Mouse (Mus musculus) midbrain, embryonic 12.5 days (tissue): Measurements from ENCODE around the gene Nhlrc2. TPM values are rescaled to one million over a fixed set of nuclear protein-coding genes. Genes with fewer than 3 reads are reported as not detected.

Experiments
- ATAC-seq: fragments of 200-750 bp; cut with Nextera tagmentation; 2 replicates; pipeline ENCODE4 v1.8.0; 2017; ENCODE audit warnings: low read depth, moderate TSS enrichment, moderate library complexity; ENCODE audit not compliant: low FRiP score
- H3K27ac ChIP-seq: fragments of 300-500 bp; sonication (generic); replicated peaks from 2 replicates; pipeline ENCODE4 v1.5.1; 2016; ENCODE audit warnings: mild to moderate bottlenecking
- H3K27me3 ChIP-seq: fragments of 300-500 bp; sonication (generic); 2 replicates; pipeline ENCODE4 v1.6.1; 2016; ENCODE audit warnings: mild to moderate bottlenecking
- H3K36me3 ChIP-seq: fragments of 300-500 bp; sonication (generic); 2 replicates; pipeline ENCODE4 v1.6.1; 2016
- H3K4me1 ChIP-seq: fragments of 300-500 bp; sonication (generic); 2 replicates; pipeline ENCODE4 v1.6.1; 2016
- H3K4me2 ChIP-seq: fragments of 300-500 bp; sonication (generic); replicated peaks from 2 replicates; pipeline ENCODE4 v1.6.1; 2016; ENCODE audit warnings: mild to moderate bottlenecking, moderate library complexity
- H3K4me3 ChIP-seq: fragments of 300-500 bp; sonication (generic); 2 replicates; pipeline ENCODE4 v1.5.1; 2016; ENCODE audit warnings: mild to moderate bottlenecking
- H3K9ac ChIP-seq: fragments of 300-500 bp; sonication (generic); replicated peaks from 2 replicates; pipeline ENCODE4 v1.6.1; 2016; ENCODE audit warnings: mild to moderate bottlenecking, moderate library complexity
- H3K9me3 ChIP-seq: fragments of 300-500 bp; sonication (generic); 2 replicates; pipeline ENCODE4 v1.6.1; 2016; ENCODE audit warnings: mild to moderate bottlenecking
- WGBS: fragments of 180-500 bp; shearing (Covaris S2); methylation state at CpG from one replicate; pipeline ENCODE4 v1.1.7; 2016; 5-methylcytosine and 5-hydroxymethylcytosine counted together
- polyA plus RNA-seq: library from polyadenylated mRNA; unstranded; fragments of >200 nt; fragmentation: Nextera tagmentation; extraction: Ambion mirVana; gene quantifications from 2 replicates; pipeline ENCODE4 v1.2.1, GENCODE M21; 2016

Gene Nhlrc2
- polyA plus RNA-seq, 1 experiment from 2014 or later: 15.5 TPM

DNA sequence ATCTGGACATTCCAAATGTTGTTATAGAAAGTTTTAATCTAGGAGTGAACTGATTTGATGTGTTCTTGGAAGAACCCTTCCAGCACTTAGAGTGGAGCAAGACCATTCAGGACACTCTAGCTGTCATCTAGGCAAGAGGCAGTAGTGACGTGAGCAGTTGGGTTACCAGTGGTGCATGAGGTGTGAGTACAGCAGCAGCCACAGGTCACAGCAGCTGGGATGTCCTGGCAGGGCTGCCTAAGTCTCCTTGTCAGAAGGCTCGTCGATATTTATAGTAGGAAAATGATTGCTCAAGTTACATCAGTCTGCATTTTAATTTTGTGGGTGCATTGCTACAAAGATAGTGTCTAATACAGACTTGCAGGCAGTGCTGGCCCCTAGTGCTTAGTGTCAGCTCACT is 42.2 kb downstream of the Nhlrc2 start:
- H3K4me1 ChIP-seq: no peaks in the 10 kb centered on the region

DNA sequence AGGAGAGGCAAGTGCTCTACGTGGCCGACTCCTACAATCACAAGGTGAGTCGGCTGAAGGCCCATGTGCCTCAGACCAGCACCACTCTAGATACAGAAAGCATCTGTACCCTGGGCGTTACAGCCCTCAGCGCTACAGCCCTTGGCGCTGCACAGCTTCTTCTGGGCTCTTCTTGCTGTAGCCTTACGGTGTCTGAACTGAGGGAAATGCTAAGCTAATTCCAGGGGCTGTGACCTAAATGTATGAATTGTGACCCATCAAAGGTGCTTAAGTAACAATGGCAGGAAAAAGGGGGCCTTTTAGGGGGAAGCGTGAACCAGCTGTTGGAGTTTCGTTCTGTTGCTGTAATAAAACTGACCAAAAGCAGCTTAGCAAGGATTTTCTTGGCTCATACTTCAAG is 44.4 kb downstream of the Nhlrc2 start:
- no peak overlapping the region for H3K4me2 ChIP-seq
- peaks cover 86% of the 10 kb centered on the region for H3K36me3 ChIP-seq
- H3K9me3 ChIP-seq: no peaks in the 10 kb centered on the region
- WGBS: 91% methylated on average over 9 of the region's 9 CpGs
- no peaks in the 10 kb centered on the region for H3K4me1 ChIP-seq
- no peak overlapping the region for H3K27ac ChIP-seq
- no peaks in the 10 kb centered on the region for H3K27me3 ChIP-seq
- ATAC-seq: no peak
- no peak overlapping the region for H3K4me3 ChIP-seq
- no peak overlapping the region for H3K9ac ChIP-seq

More for the DNA sequence above, 42.2 kb downstream of the Nhlrc2 start:
- H3K36me3 ChIP-seq: peaks cover 73% of the 10 kb centered on the region
- H3K27me3 ChIP-seq: no peaks in the 10 kb centered on the region
- ATAC-seq: no peak
- H3K27ac ChIP-seq: no peak overlapping the region
- 88% methylated on average over 3 of the region's 3 CpGs for WGBS
- H3K4me3 ChIP-seq: no peak overlapping the region
- H3K9me3 ChIP-seq: no peaks in the 10 kb centered on the region
- H3K4me2 ChIP-seq: no peak overlapping the region
- H3K9ac ChIP-seq: no peak overlapping the region

DNA sequence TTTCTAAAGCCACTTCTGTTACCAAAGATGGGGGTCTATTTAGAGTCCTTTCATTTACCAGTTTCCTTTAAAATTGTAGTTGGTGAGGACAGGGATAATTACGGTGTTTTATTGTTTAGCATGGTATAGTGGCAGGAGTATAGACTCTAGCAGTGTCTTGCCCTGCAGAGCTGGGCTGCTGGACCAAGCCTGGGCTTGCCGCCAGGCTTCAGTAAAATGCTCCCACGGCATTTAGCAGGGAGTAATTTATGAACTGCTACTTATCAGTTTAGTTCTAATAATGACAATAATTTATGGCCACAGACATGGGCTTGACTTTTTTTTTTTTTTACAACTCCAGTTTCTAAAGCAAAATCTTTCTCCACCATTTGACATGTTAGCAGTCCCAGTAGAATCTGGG is 51.9 kb downstream of the Nhlrc2 start:
- Histone ChIP-seq H3K9ac (no peak overlapping the region), H3K4me3 (no peak overlapping the region), H3K9me3 (0 out of 2 replicates have a peak, but pooled peaks cover 3% of the 10 kb centered on the region), H3K27me3 (no peaks in the 10 kb centered on the region), H3K4me1 (no peaks in the 10 kb centered on the region), H3K36me3 (peaks cover 39% of the 10 kb centered on the region), H3K4me2 (no peak overlapping the region), H3K27ac (no peak overlapping the region)
- no peak for ATAC-seq
- 91% methylated on average over 3 of the region's 3 CpGs for WGBS

DNA sequence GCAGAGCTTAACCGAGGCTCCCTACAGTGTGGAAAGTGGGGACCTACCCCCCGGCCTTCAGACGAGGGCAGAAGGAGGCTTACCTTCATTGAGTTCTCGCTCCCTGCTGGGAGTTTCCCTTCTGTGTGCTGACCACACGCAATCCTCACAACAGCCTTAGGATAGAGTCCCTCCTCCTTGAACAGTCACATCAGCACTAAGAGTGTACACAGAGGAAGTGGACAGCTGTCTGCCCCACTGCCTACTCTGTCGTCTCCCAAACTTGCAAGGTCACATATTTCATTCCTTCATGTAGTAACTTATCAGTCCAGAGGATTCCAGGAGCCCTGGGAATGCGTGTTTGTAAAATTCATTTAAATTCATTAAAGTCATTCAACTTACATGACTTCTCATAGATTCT is 52.7 kb downstream of the Nhlrc2 start:
- Histone ChIP-seq H3K4me1 (no peaks in the 10 kb centered on the region), H3K4me2 (no peak overlapping the region), H3K4me3 (no peak overlapping the region), H3K9ac (no peak overlapping the region), H3K27me3 (no peaks in the 10 kb centered on the region), H3K36me3 (peaks cover 33% of the 10 kb centered on the region), H3K9me3 (0 out of 2 replicates have a peak, but pooled peaks cover 3% of the 10 kb centered on the region), H3K27ac (no peak overlapping the region)
- WGBS: 84% methylated on average over 7 of the region's 7 CpGs
- ATAC-seq: no peak

DNA sequence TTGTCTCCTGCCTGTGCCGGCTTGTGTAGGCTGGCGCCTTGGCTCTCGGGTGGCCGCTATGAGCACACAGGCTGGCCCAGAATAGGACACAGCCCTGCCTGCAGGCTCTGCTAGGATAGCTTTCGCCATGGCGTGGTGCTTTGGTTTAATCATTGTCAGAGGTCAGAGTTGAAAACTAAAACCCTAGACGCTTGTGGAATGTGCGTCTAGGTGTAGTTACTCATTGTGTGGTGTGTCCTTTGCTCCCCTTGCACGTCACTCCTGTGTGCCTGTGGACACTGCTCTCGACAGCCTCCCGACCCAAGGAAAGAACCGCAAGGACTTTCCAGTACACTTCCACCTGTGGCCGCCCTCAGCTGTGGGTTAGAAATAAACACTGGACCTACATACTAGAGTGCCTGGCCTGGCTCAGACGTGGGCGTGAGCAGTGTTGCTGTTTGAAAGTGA is 53.9 kb downstream of the Nhlrc2 start:
- Histone ChIP-seq H3K4me3 (no peak overlapping the region), H3K4me2 (no peak overlapping the region), H3K9ac (no peak overlapping the region), H3K4me1 (no peaks in the 10 kb centered on the region), H3K27ac (no peak overlapping the region), H3K36me3 (peaks cover 27% of the 10 kb centered on the region), H3K9me3 (0 out of 2 replicates have a peak, but pooled peaks cover 3% of the 10 kb centered on the region), H3K27me3 (no peaks in the 10 kb centered on the region)
- ATAC-seq: no peak
- whole genome bisulfite sequencing: 89% methylated on average over 15 of the region's 15 CpGs

DNA sequence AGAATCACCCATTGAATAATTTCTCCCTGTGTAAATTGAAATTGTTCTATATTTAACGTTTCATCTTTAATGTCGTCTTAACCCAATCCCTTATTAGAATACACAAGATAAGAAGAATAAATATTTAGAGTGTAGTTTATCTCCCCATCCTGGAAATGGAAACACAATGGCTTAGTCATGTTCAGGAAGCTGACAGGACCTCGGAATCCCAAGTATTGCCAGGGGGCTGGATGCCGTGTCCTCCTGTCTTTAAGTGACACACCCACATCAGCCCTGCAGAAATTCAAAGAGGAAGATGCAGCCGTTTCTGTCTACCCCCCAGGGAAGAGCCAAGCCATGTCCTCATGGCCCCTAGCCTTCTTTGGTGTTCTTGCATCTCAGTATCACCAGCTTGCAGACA is 60.9 kb downstream of the Nhlrc2 start:
- no peaks in the 10 kb centered on the region for H3K4me1 ChIP-seq
- 78% methylated on average over 5 of the region's 5 CpGs for WGBS
- H3K4me3 ChIP-seq: no peak overlapping the region
- no peak overlapping the region for H3K9ac ChIP-seq
- H3K4me2 ChIP-seq: no peak overlapping the region
- H3K9me3 ChIP-seq: 0 out of 2 replicates have a peak, but pooled peaks cover 3% of the 10 kb centered on the region
- H3K36me3 ChIP-seq: no peaks in the 10 kb centered on the region
- H3K27ac ChIP-seq: no peak overlapping the region
- no peaks in the 10 kb centered on the region for H3K27me3 ChIP-seq
- no peak for ATAC-seq

DNA sequence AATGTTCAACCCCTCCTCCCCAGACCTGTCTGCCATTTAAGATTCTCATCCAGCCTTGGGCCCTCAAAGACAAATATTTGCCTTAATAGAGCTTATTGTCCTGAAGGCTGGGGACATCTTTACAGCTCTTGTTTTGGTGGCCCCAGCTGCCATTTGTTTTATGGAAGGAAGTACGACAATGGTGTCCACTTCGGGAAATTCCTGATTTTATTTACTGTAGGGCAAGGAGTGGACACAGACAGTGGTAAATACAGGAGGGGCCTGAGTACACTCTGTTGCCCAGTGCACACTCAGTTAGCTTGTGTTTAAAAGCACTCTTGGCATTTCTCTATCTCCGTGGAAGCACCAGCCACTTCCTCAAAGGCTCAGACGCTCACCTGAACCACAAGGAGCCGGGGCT is 66.1 kb downstream of the Nhlrc2 start:
- H3K36me3 ChIP-seq: no peaks in the 10 kb centered on the region
- H3K4me1 ChIP-seq: no peaks in the 10 kb centered on the region
- H3K4me2 ChIP-seq: no peak overlapping the region
- H3K27me3 ChIP-seq: no peaks in the 10 kb centered on the region
- no peak for ATAC-seq
- H3K27ac ChIP-seq: no peak overlapping the region
- no peak overlapping the region for H3K9ac ChIP-seq
- no peaks in the 10 kb centered on the region for H3K9me3 ChIP-seq
- no peak overlapping the region for H3K4me3 ChIP-seq
- WGBS: 85% methylated on average over 5 of the region's 5 CpGs

DNA sequence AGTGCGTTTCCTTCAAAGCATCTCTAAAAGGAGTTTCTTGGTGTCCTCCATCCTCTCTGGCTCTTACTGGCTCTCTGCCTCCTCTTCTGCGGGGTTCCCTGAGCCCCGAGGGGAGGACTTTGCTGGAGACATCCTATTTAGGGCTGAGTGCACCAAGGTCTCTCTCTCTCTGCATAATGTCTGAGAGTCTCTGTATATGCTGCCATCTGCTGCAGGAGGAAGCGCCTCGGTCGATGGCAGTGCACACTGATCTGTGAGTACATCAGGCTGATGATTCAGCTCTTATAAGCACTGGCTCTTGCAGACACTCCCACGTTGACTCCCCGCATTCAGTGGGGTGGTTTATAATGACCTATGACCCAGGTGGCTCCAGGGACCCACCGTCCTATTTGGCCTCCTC is 70.8 kb downstream of the Nhlrc2 start:
- Histone ChIP-seq H3K27me3 (no peaks in the 10 kb centered on the region), H3K4me1 (no peaks in the 10 kb centered on the region), H3K9ac (no peak overlapping the region), H3K4me2 (no peak overlapping the region), H3K9me3 (no peaks in the 10 kb centered on the region), H3K27ac (no peak overlapping the region), H3K36me3 (no peaks in the 10 kb centered on the region), H3K4me3 (no peak overlapping the region)
- WGBS: 71% methylated on average over 9 of the region's 9 CpGs
- ATAC-seq: no peak

DNA sequence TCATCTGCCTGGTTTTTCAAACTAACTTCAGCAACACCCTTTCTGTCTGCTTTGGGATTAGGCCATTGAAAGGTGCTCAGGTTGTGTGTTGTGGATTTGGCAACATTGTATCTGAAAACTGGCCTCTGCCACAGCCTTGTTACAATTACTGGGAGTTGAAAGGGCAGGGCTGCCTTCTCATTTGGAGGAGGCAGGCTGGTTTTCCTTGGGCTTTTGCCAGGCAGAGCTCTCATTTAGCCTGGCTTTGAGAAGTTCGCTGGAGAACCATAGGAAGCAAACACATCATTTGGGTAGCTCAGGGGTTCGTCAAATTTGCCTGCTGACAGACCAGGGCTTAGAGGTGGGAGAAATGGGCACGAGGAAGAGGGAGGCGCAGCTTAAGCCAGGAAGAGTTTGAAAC is 71.5 kb downstream of the Nhlrc2 start:
- no peaks in the 10 kb centered on the region for H3K9me3 ChIP-seq
- no peak for ATAC-seq
- 85% methylated on average over 4 of the region's 4 CpGs for WGBS
- H3K27ac ChIP-seq: no peak overlapping the region
- no peaks in the 10 kb centered on the region for H3K36me3 ChIP-seq
- H3K4me3 ChIP-seq: no peak overlapping the region
- H3K27me3 ChIP-seq: no peaks in the 10 kb centered on the region
- no peak overlapping the region for H3K9ac ChIP-seq
- no peaks in the 10 kb centered on the region for H3K4me1 ChIP-seq
- H3K4me2 ChIP-seq: no peak overlapping the region

DNA sequence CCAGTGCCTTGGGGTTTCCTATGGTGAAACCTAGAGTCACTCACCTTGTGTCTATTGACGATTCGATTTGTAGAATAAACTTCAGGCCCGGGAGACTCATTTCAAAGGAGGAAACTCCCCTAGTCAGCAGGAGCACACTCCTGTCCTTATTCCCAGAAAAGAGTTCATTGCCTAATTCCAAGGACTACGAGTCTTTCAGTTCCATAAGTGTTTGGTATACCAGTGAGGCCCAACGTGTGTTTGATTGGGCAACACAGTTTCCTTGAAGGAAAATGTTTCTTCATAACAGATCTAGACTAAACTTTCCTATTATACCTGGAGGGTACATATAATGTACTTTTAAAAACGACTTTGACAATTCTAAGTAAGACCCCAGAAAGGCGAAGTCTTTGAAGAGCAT is 73.8 kb downstream of the Nhlrc2 start:
- Histone ChIP-seq H3K9ac (no peak overlapping the region), H3K27ac (no peak overlapping the region), H3K4me2 (no peak overlapping the region), H3K4me3 (no peak overlapping the region), H3K9me3 (no peaks in the 10 kb centered on the region), H3K4me1 (no peaks in the 10 kb centered on the region), H3K27me3 (no peaks in the 10 kb centered on the region), H3K36me3 (no peaks in the 10 kb centered on the region)
- no peak for ATAC-seq
- WGBS: 86% methylated on average over 7 of the region's 7 CpGs

DNA sequence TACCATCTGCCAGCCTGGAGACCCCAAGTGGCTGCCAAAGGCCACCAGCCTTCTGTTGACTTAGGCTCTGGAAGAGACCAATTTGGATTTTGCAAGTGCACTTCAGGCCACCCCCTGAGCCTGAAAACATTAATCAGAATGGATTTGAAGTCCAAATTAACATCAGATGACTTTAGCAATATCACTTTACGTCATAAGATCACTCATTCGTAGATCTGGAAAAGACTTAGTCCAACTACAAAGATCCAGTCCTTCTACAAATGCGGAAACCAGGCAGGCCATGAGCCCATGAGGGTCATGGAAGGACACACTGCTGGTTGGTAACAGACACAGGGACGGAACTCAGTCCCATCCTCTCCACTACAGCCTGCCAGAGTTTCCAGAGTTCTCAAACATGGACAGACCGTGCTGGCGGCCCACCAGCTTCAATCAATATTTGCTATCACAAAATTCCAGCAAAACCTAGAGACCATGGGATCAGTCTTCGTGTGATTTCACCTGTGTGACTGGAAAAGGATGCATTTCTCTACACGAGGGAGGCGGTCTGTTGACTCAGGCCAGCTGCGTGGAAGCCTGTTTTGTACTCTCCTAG is 79.9 kb downstream of the Nhlrc2 start:
- H3K4me1 ChIP-seq: no peaks in the 10 kb centered on the region
- 91% methylated on average over 10 of the region's 10 CpGs for WGBS
- no peak overlapping the region for H3K4me2 ChIP-seq
- H3K4me3 ChIP-seq: no peak overlapping the region
- no peak overlapping the region for H3K27ac ChIP-seq
- H3K9ac ChIP-seq: no peak overlapping the region
- H3K9me3 ChIP-seq: no peaks in the 10 kb centered on the region
- no peak for ATAC-seq
- no peaks in the 10 kb centered on the region for H3K27me3 ChIP-seq
- no peaks in the 10 kb centered on the region for H3K36me3 ChIP-seq

DNA sequence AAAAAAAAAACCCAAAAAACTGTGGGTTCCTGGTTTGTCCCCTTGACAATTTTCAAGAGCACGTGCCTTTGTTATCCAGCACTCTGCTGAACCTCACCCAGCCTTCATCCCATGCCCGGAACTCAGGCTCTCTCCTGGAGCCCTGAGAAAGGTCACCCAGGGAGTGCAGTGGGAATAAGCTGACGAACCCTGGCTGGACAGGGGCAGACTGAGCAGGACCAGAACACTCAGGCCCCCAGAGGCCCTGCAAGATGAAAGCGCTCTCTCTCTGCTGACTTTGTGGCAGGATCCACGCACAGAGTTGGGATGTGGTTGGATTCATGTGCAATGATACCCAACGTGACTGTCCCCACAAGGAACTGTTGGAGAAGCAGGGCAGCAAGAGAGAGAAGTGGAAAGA is 81.6 kb downstream of the Nhlrc2 start:
- no peaks in the 10 kb centered on the region for H3K4me1 ChIP-seq
- H3K27me3 ChIP-seq: no peaks in the 10 kb centered on the region
- no peak overlapping the region for H3K27ac ChIP-seq
- H3K9ac ChIP-seq: no peak overlapping the region
- H3K9me3 ChIP-seq: no peaks in the 10 kb centered on the region
- no peak overlapping the region for H3K4me2 ChIP-seq
- no peaks in the 10 kb centered on the region for H3K36me3 ChIP-seq
- ATAC-seq: no peak
- H3K4me3 ChIP-seq: no peak overlapping the region
- 77% methylated on average over 6 of the region's 6 CpGs for WGBS

DNA sequence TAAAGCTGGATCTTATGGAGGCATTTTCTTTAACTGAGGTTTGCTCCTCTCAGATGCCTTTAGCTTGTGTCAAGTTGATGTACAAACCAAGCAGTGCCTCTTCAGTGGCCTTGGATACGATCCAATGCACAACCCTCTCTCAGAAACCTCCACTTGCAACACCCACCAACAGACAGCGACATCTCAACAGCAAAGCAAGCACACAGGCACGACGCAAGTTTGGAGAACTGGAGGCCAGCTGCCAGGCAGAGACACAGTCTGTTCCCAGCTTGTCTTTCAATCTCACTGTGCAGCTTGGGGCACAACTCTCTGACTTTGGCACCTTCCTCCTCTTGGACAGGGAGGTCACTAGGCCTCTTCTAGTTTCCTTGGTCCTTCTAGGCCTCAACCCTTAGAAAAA is 83.0 kb downstream of the Nhlrc2 start:
- no peak overlapping the region for H3K4me3 ChIP-seq
- no peak for ATAC-seq
- H3K4me2 ChIP-seq: no peak overlapping the region
- no peaks in the 10 kb centered on the region for H3K36me3 ChIP-seq
- H3K4me1 ChIP-seq: no peaks in the 10 kb centered on the region
- 92% methylated on average over 4 of the region's 4 CpGs for WGBS
- no peaks in the 10 kb centered on the region for H3K9me3 ChIP-seq
- no peak overlapping the region for H3K27ac ChIP-seq
- H3K9ac ChIP-seq: no peak overlapping the region
- H3K27me3 ChIP-seq: no peaks in the 10 kb centered on the region
